Mouse (Mus musculus) layer of hippocampus, postnatal 25 days (tissue): ENCODE data around the gene Fyn. TPM values are rescaled to one million over a fixed set of nuclear protein-coding genes. Genes with fewer than 3 reads are reported as not detected.

ENCODE experiments used
- DNase-seq, 2 experiments: peaks; one replicate each; pipeline ENCODE4 v3.0.0; 2022; ENCODE audit warnings: mixed read lengths in 2 of 2, low spot score in 1 of 2; ENCODE audit errors: extremely low spot score in 1 of 2
- total RNA-seq, 2 experiments: library from RNA; stranded (reverse); gene quantifications; 2 replicates each; pipeline ENCODE4 v1.2.3; 2021

Gene Fyn
- total RNA-seq, 2 experiments from 2014 or later: 166 to 174 TPM

DNA sequence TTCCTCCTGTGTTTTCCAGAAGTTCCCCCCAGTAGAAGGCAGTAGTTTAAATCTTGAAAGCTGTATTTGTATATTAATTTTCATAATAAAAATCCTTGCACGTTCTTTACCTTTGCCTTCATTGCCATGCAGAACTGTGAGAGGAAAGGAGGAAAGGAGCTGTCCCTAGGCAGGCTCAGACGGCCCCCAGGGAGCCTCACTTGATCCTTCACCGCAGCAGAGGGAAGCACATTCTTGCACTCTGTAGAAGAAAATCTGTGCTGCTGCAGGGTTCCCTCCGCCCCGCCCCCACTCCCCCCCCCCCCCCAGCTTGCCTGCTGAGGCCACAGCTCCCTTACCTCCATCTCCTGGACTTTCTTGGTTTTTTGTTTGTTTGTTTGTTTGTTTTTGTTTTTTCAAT is 158.5 kb downstream of the Fyn start:
- no peak for DNase-seq

DNA sequence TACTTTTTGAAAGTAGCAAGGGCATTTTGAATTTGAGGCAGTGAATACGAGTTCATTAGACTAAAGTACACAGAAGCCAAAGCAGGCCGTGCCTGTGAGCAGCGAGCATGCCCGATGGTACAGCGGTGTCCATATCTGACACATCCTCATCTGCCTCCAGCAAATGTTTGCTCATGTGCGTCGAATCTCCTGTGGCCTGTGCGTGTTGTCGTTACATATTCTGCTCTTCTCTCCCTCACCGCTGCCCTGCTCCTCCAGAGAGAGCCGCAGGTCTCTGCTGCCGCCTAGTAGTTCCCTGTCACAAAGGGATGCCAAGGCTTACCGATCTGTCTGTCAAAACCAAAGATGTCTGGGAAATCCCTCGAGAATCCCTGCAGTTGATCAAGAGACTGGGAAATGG is 160.5 kb downstream of the Fyn start:
- DNase-seq: no peak

DNA sequence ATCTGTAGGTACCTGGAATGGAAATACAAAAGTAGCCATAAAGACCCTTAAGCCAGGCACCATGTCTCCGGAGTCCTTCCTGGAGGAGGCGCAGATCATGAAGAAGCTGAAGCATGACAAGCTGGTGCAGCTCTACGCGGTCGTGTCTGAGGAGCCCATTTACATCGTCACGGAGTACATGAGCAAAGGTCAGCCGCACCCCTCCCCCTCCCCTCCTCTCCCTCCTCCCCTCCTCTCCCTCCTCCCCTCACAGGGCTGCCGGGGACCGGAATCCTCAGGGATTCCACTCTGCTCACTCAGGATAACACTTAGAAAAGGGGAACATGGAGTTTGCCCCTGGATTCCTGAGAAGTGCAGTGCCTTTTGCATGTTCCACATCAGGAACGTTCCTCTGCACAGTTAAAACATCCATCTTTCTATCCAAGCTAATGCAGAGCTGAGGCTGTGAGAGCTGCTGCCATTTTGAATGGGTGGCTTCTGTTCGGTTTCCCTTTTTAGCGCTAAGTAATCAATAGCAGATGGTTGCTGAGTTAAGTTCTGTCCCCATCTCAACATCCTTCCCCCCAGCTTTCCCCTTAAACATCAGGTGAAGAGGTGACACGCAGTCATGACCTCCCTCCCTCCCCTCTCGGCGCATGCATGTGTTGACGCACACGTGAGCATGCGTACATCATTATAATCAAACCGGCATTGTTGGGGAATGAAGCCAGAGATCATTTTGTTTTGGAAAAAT is 163.5 kb downstream of the Fyn start:
- DNase-seq: no peak

DNA sequence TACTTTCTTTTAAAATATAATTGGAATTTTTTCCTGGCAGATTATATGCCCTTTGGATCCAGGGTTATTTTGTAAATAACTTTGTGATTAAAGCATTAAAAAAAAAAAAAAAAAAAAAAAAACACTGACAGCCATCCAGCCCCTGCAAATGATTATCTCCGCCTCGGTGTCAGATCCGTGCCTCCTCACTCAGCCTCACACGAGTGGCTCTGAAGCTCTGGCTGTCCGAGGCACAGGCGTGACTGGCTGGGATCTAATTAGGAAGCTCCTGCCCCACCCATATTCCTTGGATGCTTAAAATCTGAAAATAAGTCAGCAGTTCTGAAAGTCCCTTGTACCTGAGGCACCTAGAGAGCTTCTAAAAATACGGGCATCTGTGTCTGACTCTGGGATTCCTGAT is 164.2 kb downstream of the Fyn start:
- no peak for DNase-seq

DNA sequence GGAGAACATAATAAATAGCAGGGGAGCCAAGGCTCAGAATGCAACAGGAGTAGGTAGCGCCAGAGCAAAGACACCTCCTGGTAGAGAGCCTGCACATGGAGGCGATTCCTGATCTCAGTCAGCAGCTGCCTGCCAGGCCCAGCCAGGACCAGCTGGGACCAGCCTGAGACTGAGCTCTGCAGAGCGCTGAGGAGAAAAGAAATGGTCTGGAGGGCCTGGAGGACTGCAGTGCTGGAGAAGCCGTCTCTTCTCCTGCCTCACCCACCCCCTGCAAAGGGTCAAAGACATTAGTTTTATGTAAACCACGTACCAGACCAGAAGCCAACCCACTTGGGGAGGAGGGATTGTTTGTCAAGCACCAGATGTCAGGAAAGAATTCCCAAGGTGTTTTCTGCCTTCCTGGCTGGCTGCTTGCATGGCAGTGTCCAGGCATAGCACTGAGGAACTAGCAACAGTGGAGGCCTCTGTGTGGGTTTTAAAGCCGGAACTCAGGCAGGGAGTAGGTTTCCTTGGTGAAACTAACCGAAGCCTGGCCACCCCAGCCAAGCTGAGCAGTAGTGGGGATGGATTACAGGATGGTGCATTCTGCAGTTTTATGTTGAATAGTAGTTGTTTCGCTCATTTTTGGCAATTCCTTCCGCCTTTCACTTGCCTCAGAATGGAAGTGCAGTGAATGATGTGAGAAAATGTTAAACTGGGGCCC is 165.8 kb downstream of the Fyn start:
- DNase-seq: no peak

GRCm38 (mm10) chr10:39535347-39535746 is 166.7 kb downstream of the Fyn start:
- no peak for DNase-seq

DNA sequence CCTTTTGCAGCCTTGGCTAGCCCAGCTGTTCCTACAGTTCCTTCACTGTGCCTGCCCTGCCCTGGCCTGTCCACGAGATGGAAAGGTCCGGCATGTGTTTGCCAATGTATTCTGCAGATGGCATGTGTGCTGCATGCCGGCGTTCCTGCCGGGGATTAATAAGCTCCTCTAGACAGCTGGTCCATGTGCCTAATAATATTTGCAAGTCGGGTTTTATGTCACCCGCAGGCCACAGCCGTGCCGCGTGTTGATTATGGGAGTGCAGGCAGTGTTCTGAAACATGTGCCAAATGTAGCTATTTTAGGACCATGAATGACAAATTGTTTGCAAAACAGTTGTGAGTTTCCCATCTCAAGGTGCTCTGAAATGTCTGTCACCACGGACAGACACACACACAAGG is 167.6 kb downstream of the Fyn start:
- no peak for DNase-seq

DNA sequence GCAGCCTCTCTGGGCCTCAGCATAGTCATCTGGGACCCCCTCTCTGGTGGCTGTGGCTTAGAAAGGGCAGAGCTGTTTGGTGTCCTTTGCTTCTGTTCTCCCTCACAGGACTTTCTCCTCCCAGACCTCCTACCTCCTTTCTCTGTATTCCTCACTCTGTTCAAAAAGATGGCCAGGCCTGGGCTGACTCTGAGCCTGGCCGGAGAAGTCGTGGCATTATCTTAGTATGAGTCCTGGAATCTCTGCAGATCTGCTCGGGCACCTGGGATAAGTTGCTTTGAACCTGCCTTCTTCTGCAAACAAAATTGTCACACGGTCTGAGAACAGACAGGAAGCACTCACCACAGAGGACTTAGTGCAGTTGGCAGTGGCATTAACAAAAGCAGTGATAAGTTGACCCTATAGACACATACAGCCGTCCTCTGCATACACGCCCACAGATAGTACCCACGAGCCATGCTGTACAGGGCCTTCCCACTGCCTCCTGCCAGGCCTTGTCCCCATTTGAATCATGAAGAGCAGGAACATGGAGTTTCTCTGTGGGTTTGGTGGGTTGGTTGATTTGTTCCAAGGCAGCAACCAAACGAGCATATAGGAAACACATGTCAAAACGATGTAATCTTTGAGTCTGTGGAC is 171.5 kb downstream of the Fyn start:
- no peak for DNase-seq

- peak in 1 of 2 experiments; percentile 26 for DNase-seq
Observed at GRCm38 (mm10) chr10:39540995-39541394, 172.3 kb downstream of the Fyn start.

GRCm38 (mm10) chr10:39541451-39541874 is 172.8 kb downstream of the Fyn start:
- no peak for DNase-seq

DNA sequence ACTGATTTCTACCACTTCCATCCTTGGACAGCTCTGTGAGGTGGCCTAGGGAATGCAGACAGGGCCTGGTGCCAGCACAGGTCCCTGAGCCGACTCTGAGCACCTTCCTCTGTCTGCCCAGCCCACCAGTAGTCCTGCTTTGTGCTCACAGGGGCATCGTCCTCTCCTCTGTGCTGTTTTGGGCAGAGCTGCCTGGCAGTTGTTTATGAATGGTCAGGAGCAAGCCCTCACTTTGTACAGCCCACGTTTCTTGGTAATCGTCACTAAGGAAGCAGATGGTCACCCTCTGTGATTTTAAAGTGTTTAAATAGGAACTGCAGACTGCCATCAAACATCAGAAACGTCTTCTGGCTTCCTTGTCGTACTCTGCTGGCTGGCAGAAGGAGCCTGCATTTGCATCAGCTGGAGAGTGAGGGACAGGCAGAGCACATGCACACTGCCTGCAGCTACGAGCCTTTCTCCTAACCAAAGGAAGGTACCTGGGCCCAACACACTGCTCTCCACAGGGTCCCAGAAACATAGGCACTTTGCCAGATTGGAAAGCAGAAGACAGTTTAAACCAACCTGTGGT is 173.4 kb downstream of the Fyn start:
- DNase-seq: no peak

DNA sequence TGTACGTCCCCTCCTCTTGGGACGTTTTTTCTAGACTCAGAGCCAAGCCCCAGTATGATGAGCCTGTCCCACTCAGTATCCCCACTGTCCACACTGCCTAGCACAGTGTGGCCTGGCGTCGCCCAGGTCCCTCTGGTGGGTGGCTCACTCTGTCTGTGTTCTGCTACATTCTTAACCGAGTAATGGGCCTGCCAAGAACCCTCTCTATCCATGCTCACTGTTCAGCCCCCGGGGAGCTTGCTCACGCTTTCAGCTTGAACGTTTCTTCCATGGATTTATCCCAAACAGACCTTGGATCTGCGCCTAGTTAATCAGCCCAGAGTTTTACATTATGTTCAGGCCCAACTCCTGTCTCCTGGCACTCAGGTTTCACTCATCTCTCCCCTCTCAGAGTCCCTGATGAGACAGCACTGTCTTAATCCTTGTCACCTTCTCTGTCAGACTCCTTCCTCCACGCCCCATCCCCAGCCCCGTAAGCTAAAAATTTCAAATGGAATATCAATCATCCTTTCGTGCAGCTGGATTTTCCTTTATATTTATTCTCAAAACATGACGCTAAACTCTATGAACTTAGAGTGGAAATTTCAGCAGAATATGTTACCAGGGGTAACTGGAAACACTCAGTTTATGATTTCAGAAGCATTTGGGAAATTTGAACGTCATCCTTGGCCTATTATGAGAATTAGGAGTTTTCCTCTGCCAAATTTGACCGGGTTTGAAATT is 174.0 kb downstream of the Fyn start:
- no peak for DNase-seq

- DNase-seq: no peak
Observed at GRCm38 (mm10) chr10:39543258-39543770, 174.7 kb downstream of the Fyn start.

DNA sequence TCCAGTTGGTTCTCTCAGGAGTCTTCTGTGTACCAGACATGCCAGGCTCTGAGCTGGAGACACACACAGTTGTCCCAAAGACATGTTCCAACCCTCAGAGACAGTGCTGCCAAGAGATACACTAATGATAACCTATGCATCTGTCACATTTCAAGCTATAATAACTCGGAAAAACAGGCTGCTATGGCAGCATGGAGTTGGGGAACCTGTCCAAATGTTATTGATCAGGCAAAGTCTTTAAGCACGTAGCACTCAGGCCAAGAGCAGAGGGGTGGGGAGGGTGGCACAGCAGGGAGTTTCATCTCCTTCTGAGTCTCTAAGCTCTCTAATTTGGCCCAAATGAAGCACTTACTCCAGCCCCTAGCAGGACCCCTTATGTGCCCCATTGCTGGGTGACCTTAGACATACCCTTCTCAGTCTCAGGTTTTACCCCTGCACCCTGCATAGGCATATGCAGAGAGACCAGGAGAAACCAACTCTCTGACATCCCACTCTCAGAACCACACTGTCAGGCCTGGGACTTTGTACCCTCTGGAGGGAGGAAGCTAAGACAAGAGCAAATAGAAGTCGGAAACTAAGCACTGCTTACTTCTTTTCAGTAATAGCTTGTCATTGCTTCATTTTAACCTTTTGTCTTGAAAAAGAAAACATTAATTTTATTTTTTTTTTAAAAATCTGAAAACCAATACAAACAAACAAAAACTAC is 178.9 kb downstream of the Fyn start:
- DNase-seq: no peak

DNA sequence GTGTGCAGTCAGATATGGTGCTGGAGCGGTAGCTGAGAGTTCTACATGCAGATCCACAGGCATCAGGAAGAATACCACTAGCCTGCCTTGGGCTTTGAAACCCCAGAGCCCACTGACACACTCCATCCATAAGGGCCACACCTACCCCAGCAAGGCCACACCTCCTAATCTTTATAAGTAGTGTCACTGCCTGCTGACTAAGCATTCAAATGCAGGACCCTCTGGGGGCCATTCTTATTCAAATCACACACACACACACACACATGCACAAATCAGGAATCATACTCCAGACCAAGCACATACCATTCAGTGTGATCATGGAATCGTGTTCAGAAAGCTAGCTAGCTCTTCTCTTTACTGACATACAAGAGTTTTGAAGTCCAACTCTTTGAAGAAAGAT is 182.1 kb downstream of the Fyn start:
- no peak for DNase-seq

- DNase-seq: no peak
Observed at GRCm38 (mm10) chr10:39551637-39552185, 183.1 kb downstream of the Fyn start.

GRCm38 (mm10) chr10:39552351-39552814 is 183.7 kb downstream of the Fyn start:
- DNase-seq: no peak

- DNase-seq: no peak
Observed at GRCm38 (mm10) chr10:39552903-39553302, 184.2 kb downstream of the Fyn start.

DNA sequence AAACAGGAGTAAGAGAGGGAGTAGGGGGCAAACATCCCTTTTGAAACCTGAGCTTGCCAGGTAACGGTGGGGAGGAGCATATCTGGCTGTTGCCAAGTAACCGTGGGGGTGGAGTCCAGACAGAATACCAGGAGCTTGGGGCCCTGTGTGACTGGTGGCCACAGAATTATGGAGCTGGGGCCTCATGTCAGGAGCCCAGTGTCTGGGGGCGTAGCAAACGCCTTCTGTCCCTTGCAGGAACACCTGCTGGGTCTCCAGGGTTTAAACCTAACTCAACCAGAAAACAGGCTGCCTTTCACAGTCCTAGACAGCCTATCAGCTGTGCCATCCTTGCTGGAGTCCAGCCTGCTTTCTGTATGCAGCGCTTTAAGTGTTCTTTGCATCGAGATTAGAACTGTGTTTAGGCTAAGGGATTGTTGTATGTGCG is 186.6 kb downstream of the Fyn start:
- DNase-seq: no peak
